Mouse (Mus musculus) midbrain, embryonic 14.5 days (tissue): ENCODE results near the gene Zfp536. TPM values are rescaled to one million over a fixed set of nuclear protein-coding genes. Genes with fewer than 3 reads are reported as not detected.

Experiments
- ATAC-seq: fragments of 200-750 bp; cut with Nextera tagmentation; 2 replicates; pipeline ENCODE4 v1.8.0; 2017; ENCODE audit warnings: moderate number of reproducible peaks, moderate library complexity; ENCODE audit not compliant: low FRiP score, low TSS enrichment
- DNase-seq: peaks from one replicate; pipeline ENCODE4 v3.0.0-alpha.2; 2015
- H3K27ac ChIP-seq: fragments of 300-500 bp; sonication (generic); replicated peaks from 2 replicates; pipeline ENCODE4 v1.5.1; 2014; ENCODE audit warnings: mild to moderate bottlenecking, low read depth, low read length, moderate library complexity
- H3K27me3 ChIP-seq: fragments of 300-500 bp; sonication (generic); 2 replicates; pipeline ENCODE4 v1.6.1; 2014; ENCODE audit warnings: low read length, control low read depth, mixed read lengths; ENCODE audit not compliant: control insufficient read depth, insufficient read depth
- H3K36me3 ChIP-seq: fragments of 300-500 bp; sonication (generic); 2 replicates; pipeline ENCODE4 v1.6.1; 2014; ENCODE audit warnings: low read length, control low read depth; ENCODE audit not compliant: control insufficient read depth, insufficient read depth
- H3K4me1 ChIP-seq: fragments of 300-500 bp; sonication (generic); 2 replicates; pipeline ENCODE4 v1.6.1; 2014; ENCODE audit warnings: mild to moderate bottlenecking, antibody characterized with exemption, low read length, control low read depth; ENCODE audit not compliant: control insufficient read depth, insufficient read depth
- H3K4me2 ChIP-seq: fragments of 300-500 bp; sonication (generic); 2 replicates; pipeline ENCODE4 v1.6.1; 2014; ENCODE audit warnings: mild to moderate bottlenecking, low read length, moderate library complexity
- H3K4me3 ChIP-seq: fragments of 300-500 bp; sonication (generic); replicated peaks from 2 replicates; pipeline ENCODE4 v1.5.1; 2014; ENCODE audit warnings: low read depth, low read length
- H3K9ac ChIP-seq: fragments of 300-500 bp; sonication (generic); replicated peaks from 2 replicates; pipeline ENCODE4 v1.6.1; 2014; ENCODE audit warnings: mild to moderate bottlenecking, low read length, moderate library complexity
- H3K9me3 ChIP-seq: fragments of 300-500 bp; sonication (generic); 2 replicates; pipeline ENCODE4 v1.6.1; 2016; ENCODE audit warnings: low read length, control low read depth, mixed read lengths; ENCODE audit not compliant: control insufficient read depth
- WGBS: fragments of 180-500 bp; shearing (Covaris S2); extraction: QIAGEN DNeasy Blood & Tissue Kit; methylation state at CpG from one replicate; pipeline ENCODE4 v1.1.7; 2014; 5-methylcytosine and 5-hydroxymethylcytosine counted together
- polyA plus RNA-seq: library from polyadenylated mRNA; unstranded; fragments of >200 nt; fragmentation: Nextera tagmentation; extraction: Ambion mirVana; gene quantifications from 2 replicates; pipeline ENCODE4 v1.2.1, GENCODE M21; 2014

Zfp536 gene
- polyA plus RNA-seq, 1 experiment from 2014 or later: 38.0 TPM

DNA sequence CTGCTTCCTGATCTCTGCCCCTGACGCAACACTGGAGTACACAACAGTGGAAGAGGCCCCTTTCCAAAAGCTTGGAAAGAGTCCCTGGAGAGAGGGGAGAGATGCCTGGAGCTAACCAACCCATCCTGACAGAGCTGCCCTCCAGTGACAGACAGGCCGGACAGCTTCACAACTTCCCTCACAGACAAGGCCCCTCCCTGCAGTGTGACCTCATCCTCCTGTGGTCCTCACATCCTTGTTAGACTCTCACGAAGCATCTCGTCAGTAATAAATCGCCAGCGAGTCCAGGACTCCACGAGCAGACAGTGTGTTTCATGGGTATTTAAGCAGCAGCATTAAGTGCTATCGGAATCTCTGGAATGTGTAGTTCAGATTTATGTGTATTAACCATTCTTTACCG, 207.4 kb downstream of the Zfp536 start:
- no peaks in the 10 kb centered on the region for H3K27me3 ChIP-seq
- 0 out of 2 replicates have a peak overlapping the region, but pooled peaks have one; percentile 25 for H3K9ac ChIP-seq
- H3K27ac ChIP-seq: peak overlapping the region; percentile 56
- no peak overlapping the region for H3K4me3 ChIP-seq
- H3K4me1 ChIP-seq: peaks cover 47% of the 10 kb centered on the region
- H3K4me2 ChIP-seq: peak overlapping the region; percentile 26
- H3K36me3 ChIP-seq: peaks cover 9% of the 10 kb centered on the region
- 5% methylated on average over 9 of the region's 9 CpGs for WGBS
- H3K9me3 ChIP-seq: no peaks in the 10 kb centered on the region
- ATAC-seq: no peak
- peak; percentile 56 for DNase-seq

DNA sequence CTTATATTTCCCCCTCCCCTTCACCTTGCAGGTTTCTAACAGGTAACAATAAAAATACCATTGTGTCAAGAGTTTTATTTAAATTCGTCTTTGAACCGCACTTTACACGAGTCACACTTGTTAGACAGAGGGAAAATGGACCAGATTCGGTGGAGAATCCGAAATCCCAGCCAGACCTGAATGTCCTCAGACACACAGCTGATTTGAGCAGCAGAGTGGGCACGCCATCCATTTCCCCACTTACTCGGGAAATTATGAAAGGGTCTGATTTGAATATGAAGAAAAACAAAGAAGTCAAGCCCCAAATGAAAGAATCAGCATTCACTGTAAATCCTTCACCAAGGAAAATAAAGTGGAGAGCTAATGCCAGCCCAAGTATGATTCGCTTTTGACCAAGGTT, 208.1 kb downstream of the Zfp536 start:
- Histone ChIP-seq H3K4me1 (peaks cover 47% of the 10 kb centered on the region), H3K4me3 (no peak overlapping the region), H3K27me3 (no peaks in the 10 kb centered on the region), H3K36me3 (peaks cover 9% of the 10 kb centered on the region), H3K9ac (no peak overlapping the region), H3K4me2 (peak overlapping the region; percentile 30; the same call in 1 of the 2 replicates), H3K27ac (peak overlapping the region; percentile 6; the same call in 1 of the 2 replicates), H3K9me3 (no peaks in the 10 kb centered on the region)
- ATAC-seq: no peak
- peak; percentile 19 for DNase-seq
- WGBS: 21% methylated on average over 8 of the region's 8 CpGs

GRCm38 (mm10) chr7:37564644-37565043, 208.8 kb downstream of the Zfp536 start:
- 5% methylated on average over 10 of the region's 10 CpGs for WGBS
- H3K27me3 ChIP-seq: no peaks in the 10 kb centered on the region
- no peak overlapping the region for H3K9ac ChIP-seq
- peaks cover 9% of the 10 kb centered on the region for H3K36me3 ChIP-seq
- peaks cover 50% of the 10 kb centered on the region for H3K4me1 ChIP-seq
- DNase-seq: peak; percentile 47
- H3K9me3 ChIP-seq: no peaks in the 10 kb centered on the region
- H3K4me3 ChIP-seq: no peak overlapping the region
- ATAC-seq: no peak
- peak overlapping the region; percentile 54; the same call in 1 of the 2 replicates for H3K27ac ChIP-seq
- peak overlapping the region; percentile 30 for H3K4me2 ChIP-seq

DNA sequence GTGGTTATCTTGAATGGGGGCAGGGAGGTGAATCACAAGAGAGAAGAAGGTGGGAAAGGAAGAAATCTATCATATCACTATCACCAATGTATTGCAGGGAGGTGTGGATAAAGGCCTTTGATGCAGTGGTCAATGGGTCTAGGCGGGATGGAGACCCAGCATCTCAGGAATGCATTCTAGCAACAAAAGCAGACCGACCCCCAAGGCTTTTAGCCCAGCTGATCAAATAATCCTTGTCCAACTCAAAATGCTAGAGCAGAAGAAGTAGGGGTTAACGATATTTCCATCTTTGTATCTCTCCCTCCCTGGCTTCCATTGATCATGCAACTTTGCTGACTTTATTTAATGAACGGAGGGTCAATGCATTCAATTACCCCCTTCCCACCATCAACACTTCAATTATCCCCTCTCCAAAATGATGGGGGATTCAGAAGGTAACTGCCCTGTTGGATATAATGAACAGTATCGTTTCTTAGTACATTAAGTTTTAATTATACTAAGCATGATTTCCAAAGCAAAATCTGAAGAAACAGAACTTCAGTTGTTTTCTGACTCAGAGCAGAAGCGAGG, 209.5 kb downstream of the Zfp536 start:
- no peak for ATAC-seq
- peaks cover 7% of the 10 kb centered on the region for H3K36me3 ChIP-seq
- H3K9ac ChIP-seq: no peak overlapping the region
- peak overlapping the region; percentile 54 for H3K27ac ChIP-seq
- WGBS: 4% methylated on average over 6 of the region's 6 CpGs
- H3K4me3 ChIP-seq: no peak overlapping the region
- no peaks in the 10 kb centered on the region for H3K27me3 ChIP-seq
- H3K4me1 ChIP-seq: peaks cover 51% of the 10 kb centered on the region
- H3K9me3 ChIP-seq: no peaks in the 10 kb centered on the region
- DNase-seq: peak; percentile 21
- H3K4me2 ChIP-seq: peak overlapping the region; percentile 30; the same call in 1 of the 2 replicates

DNA sequence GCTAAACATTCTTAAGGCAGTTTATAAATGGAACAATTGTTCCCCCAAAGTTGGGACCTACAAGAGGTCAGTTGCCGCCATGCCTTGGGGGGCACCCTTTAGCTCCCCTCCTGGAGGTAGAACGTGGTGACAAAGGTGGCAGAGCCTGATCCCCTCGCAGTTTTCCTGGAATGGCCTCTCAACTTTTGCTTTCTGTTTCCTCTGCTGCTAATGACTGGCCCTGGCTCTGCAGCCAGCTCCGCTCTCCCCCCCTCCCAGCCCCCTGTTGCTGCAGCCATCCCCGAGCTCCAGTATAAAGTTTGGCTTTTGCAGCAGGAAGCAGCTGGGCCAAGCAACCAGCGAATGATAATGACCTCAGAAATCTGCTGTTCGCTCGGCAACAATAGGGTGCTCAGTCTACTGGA, 210.3 kb downstream of the Zfp536 start:
- H3K4me2 ChIP-seq: peak overlapping the region; percentile 27
- peak overlapping the region; percentile 63; the same call in 1 of the 2 replicates for H3K27ac ChIP-seq
- H3K4me3 ChIP-seq: no peak overlapping the region
- 3% methylated on average over 8 of the region's 8 CpGs for WGBS
- DNase-seq (peak; percentile 79), ATAC-seq (no peak; the same call in 1 of the 2 replicates)
- no peaks in the 10 kb centered on the region for H3K9me3 ChIP-seq
- no peaks in the 10 kb centered on the region for H3K27me3 ChIP-seq
- peaks cover 51% of the 10 kb centered on the region for H3K4me1 ChIP-seq
- H3K36me3 ChIP-seq: no peaks in the 10 kb centered on the region; the same call in 1 of the 2 replicates
- H3K9ac ChIP-seq: no peak overlapping the region

DNA sequence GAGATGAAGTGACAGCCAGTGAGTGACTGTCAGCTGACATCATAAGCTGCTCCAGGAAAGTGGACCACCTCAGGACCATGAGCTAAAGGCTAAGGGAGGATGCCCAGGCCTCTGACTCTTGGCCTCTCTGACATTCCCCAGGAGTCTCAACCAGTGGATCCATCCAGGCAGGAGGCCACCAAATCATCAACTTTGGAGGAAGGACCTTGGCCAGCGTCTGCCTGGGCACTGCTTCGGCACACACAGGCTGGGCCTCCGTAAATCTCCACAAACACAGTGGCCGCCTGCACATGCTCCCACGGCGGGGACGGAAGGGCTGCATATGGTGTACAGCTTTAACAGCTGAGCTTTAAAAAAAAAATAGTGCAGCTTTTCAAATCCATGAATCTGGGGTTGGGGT, 210.9 kb downstream of the Zfp536 start:
- no peaks in the 10 kb centered on the region for H3K9me3 ChIP-seq
- no peak overlapping the region for H3K4me3 ChIP-seq
- peak overlapping the region; percentile 63 for H3K27ac ChIP-seq
- peak overlapping the region; percentile 27 for H3K4me2 ChIP-seq
- peaks cover 50% of the 10 kb centered on the region for H3K4me1 ChIP-seq
- H3K9ac ChIP-seq: peak overlapping the region; percentile 34; the same call in 1 of the 2 replicates
- H3K27me3 ChIP-seq: no peaks in the 10 kb centered on the region
- DNase-seq: peak; percentile 46
- peak; percentile 49; the same call in 1 of the 2 replicates for ATAC-seq
- no peaks in the 10 kb centered on the region; the same call in 1 of the 2 replicates for H3K36me3 ChIP-seq
- 13% methylated on average over 7 of the region's 7 CpGs for WGBS

GRCm38 (mm10) chr7:37560581-37560980, 212.9 kb downstream of the Zfp536 start:
- Histone ChIP-seq H3K4me1 (peaks cover 39% of the 10 kb centered on the region), H3K27ac (no peak overlapping the region), H3K9ac (no peak overlapping the region), H3K9me3 (no peaks in the 10 kb centered on the region), H3K27me3 (no peaks in the 10 kb centered on the region), H3K4me2 (no peak overlapping the region), H3K36me3 (no peaks in the 10 kb centered on the region), H3K4me3 (no peak overlapping the region)
- no peak for ATAC-seq
- DNase-seq: no peak
- WGBS: 74% methylated on average over 7 of the region's 7 CpGs

DNA sequence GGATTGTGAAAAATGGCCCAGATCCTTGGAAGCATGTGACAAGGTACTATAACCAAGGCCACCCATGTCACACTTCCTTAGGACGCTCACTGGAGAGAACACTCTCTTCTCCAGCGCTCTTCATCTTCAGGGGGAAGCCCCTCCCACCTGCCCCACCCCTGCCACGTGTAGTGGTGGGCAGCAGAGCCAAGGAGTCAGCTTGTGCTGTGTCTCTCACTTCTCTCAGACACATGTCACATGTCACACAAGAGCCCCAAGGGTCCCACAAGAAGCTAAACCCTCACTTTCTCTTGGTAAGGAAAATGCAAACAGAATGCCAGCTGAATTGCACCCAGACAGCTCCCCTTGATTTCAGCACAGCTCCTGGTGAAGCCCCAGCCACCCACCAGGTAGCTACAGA, 213.6 kb downstream of the Zfp536 start:
- DNase-seq (no peak), ATAC-seq (no peak)

GRCm38 (mm10) chr7:37559341-37559740, 214.1 kb downstream of the Zfp536 start:
- peaks cover 27% of the 10 kb centered on the region for H3K4me1 ChIP-seq
- H3K4me3 ChIP-seq: no peak overlapping the region
- no peaks in the 10 kb centered on the region for H3K9me3 ChIP-seq
- ATAC-seq (no peak), DNase-seq (no peak)
- H3K9ac ChIP-seq: no peak overlapping the region
- H3K27me3 ChIP-seq: no peaks in the 10 kb centered on the region
- H3K4me2 ChIP-seq: no peak overlapping the region
- no peak overlapping the region for H3K27ac ChIP-seq
- 86% methylated on average over 6 of the region's 6 CpGs for WGBS
- H3K36me3 ChIP-seq: no peaks in the 10 kb centered on the region

More for the DNA sequence above, 213.6 kb downstream of the Zfp536 start:
- peaks cover 32% of the 10 kb centered on the region for H3K4me1 ChIP-seq
- no peaks in the 10 kb centered on the region for H3K9me3 ChIP-seq
- no peak overlapping the region for H3K4me3 ChIP-seq
- H3K9ac ChIP-seq: no peak overlapping the region
- no peak overlapping the region for H3K27ac ChIP-seq
- H3K4me2 ChIP-seq: no peak overlapping the region
- 53% methylated on average over 3 of the region's 3 CpGs for WGBS
- no peaks in the 10 kb centered on the region for H3K27me3 ChIP-seq
- H3K36me3 ChIP-seq: no peaks in the 10 kb centered on the region
